Mouse (Mus musculus): Measurements from ENCODE around the gene Prss22.

The Prss22 gene

GRCm38 (mm10) chr17:23997901-23998300, at the start of gene Prss22:
Gene Prss22 (minus strand): TSS chr17:23998100.
- no peak for DNase-seq

- no peak for DNase-seq
Observed at GRCm38 (mm10) chr17:24046026-24046425, 48.1 kb upstream of the Prss22 start.

DNA sequence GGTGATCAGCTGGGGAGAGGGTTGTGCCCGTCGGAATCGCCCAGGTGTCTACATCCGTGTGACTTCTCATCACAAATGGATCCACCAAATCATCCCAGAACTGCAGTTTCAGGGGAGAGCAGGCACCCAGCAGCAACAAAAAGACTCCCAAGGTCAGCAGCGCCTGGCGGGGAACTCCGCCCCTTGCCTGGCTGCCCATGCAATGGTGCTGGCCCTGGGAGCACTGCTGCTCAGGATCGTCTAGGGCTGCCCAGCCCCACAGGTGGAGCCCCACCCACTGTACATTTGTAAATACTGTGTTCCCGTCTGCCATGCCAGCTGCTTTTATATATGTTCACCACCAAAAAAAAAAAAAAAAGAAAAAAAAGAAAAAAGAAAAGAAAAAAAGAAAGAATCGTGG, 47.7 kb upstream of the Prss22 start:
- DNase-seq = no peak

DNA sequence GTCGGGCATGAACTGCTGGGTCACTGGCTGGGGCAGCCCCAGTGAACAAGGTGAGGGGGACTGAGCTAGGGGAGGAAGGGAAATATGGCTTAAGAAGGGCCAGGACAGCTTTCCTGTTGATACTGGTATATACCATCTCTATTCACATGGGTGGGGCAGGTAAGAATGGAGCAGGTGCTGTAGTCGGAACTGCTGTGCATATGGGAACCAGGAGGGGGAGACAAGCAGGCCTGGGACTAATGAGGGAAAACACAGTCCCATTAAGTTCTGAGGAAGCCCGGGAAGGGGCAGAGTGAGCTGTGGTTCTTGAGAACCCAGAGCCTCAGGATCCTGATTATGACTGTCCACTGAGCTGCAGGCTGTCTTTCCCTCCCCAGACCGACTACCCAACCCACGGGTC, 46.6 kb upstream of the Prss22 start:
- DNase-seq = no peak

DNA sequence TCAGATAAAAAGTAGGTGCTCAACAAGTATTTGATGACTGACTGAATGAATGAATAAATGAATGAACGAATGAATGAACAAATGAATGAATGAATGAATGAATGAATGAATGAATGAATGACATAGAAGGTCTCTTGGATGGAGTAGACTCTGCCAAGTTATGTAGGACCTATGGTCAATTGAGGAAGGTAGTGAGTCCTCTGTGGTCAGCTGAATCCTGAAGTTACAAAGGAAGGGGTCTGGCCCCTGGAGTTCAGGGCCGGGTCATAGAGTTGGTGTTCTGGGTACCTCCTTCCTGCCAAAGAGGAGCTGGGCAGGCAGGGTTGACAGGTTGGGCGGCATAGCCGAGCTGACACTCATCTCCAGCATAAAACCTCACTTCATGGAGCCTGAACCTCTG, 39.9 kb upstream of the Prss22 start, which contains the start of gene Prss27:
TSS of gene Prss27 (plus strand) at position 301 of the 400 bp plus-strand sequence.
- no peak for DNase-seq

GRCm38 (mm10) chr17:24037360-24037759, 39.5 kb upstream of the Prss22 start:
- DNase-seq = peak in 1 of 2 experiments; percentile 28

DNA sequence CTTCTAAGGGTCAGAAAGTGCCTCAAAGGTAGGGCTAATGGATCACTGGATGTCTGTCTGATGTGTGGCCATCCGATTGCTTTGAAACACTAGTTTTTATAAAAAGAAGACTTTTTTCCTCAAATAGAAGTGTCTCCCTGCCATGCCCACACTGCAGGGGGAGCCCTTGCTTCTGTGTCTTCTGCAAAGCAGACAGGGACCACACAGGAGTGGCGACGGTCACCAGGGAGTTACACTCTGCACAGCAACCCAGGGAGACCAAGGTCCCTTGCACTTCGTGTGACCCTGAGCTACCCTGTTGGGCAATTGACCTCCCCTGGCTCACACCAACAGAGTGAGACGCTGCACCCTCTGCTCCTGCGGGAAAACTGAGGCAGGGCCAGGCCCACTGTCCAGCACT, 39.1 kb upstream of the Prss22 start:
- DNase-seq = peak in 1 of 2 experiments; percentile 38

GRCm38 (mm10) chr17:24035087-24035486, 37.2 kb upstream of the Prss22 start:
- no peak for DNase-seq

GRCm38 (mm10) chr17:24030551-24030950, 32.7 kb upstream of the Prss22 start:
- DNase-seq = no peak

DNA sequence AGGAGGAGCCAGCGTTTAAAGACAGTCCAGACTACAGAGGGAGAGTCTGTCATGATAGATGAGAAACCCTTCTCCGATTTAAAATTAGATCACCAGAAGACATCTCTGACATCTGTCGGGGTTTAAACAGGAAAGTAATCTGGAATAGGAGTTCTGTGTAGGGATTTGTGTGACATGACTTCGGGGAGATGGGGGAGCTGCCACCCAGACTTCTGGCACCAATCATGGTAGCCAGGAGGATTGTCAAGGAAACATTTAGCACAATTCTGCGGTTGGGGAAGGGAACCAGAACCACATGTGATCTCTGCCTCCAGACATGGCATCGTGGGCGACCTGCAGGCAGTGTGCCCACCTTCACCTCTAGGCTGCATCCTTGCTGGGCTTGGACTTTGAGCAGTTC, 31.6 kb upstream of the Prss22 start:
- DNase-seq = no peak

DNA sequence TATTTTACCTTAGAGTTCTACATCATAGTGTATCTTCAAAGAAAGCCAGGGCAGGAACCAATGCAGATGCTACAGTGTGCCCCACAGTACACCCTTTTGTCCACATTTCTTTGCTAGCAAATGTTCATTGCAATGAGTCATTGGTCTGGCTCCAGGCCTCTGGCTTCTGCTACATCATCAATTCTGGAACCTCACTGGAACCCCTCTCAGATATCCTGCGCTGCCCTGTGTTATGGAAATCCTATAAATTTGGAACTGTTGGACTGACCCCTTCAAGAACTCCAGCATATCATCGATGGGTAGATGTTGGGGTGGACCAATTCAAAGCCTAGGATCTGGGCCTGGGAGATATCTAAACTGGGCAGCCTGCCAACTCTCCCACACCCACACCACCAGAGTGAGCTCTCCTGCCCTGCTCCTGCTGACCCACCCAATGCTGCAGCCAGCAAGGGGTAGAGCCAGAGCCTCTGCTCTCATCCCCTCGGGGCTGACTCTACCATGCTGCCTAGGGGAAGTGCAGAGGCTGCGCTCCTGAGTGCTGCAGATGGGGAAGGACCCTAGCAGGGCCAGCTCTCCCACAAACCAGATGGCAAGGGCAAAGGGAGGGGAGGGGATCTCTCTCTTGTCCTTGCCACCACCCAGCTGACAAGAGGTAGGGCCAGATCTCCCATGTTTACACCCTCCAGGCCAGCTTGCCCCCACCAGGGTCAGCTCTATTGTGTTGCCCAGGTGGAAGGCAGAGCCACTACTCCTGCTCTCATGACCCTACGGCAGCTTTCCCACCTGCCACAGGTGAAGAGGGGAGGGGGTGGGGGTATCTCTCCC, 23.7 kb upstream of the Prss22 start:
- no peak for DNase-seq

- no peak for DNase-seq
Observed at GRCm38 (mm10) chr17:24020696-24021095, 22.8 kb upstream of the Prss22 start.

GRCm38 (mm10) chr17:24015727-24016126, 17.8 kb upstream of the Prss22 start:
- peak; percentile 16 to 67 for DNase-seq

- DNase-seq = no peak
Observed at GRCm38 (mm10) chr17:24014433-24014965, 16.6 kb upstream of the Prss22 start.

DNA sequence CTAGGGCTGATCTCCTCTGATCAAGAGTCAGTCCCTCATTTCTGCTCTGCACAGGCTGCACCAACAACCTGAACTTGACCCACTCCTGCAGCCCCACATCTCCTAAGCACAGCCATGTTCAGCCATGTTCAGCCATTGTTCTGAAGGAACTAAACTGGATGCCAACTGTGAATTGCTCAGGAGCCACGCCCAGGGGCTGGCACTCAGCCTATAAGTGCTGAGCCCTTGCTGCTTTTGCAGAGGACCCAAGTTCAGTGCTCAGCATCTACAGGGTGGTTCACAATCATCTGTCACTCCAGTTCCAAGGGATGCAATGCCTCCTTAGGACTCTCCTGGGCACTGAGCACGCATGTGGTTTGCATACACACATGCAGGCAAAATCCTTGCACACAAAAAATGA, 15.0 kb upstream of the Prss22 start:
- DNase-seq = no peak

- DNase-seq = peak in 1 of 2 experiments; percentile 45
Observed at GRCm38 (mm10) chr17:24009617-24010016, 11.7 kb upstream of the Prss22 start.

DNA sequence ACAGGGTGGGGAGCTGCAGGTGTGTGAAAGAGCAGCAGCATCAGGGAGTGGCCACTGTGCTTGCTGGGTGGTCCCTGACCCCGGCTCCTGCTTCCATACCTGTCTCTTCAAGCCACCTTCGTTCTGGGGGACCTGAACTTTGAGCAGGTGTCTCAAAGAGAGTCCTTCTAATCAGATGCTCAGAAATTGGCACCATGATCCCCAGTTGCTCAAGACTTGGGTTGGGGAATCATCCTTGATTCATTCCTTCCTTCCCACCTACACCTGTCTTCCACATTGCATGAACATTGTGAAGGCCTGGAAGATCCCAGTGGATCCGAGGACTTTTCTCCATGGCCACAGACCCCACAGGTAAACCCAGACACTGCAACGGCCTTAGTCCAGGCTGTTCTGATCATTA, 10.2 kb upstream of the Prss22 start:
- DNase-seq = no peak

DNA sequence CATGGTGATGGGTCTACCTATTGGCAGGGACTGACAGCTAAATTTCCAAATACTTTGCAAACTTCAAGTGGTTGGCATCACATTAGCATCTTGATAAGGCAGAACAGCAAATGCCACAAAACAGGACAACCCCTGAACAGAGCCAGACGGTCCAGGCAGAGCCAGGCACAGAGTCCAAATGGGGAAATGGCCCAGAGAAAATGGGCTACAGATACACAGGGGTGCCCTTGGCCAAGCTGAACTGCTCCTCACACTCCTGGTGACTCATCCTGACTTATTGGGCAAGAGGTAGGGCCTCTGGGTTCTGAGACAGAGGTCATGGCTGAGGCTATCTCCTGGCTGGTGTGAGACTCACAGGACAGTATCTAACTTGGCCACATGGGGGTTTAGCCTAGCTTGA, 9.5 kb upstream of the Prss22 start:
- no peak for DNase-seq

DNA sequence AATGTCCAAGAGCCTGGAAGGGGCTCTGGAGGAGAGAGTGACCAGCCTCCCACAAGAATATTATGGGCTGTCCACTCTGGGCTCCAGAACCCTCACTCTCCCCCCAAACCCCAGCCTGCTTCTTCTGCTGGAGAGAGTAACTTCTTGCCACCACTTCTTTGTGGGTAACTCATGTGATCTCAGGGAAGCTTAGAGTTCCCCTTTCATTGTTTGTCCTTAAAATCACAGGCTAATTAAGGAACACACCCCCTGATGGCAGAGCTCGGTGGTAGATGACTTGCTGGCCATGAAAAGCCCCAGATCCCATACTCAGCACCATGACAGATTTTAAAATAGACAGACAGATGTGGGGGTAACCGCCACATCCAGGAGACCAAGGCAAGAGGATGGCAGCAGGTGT, 9.0 kb upstream of the Prss22 start:
- no peak for DNase-seq

DNA sequence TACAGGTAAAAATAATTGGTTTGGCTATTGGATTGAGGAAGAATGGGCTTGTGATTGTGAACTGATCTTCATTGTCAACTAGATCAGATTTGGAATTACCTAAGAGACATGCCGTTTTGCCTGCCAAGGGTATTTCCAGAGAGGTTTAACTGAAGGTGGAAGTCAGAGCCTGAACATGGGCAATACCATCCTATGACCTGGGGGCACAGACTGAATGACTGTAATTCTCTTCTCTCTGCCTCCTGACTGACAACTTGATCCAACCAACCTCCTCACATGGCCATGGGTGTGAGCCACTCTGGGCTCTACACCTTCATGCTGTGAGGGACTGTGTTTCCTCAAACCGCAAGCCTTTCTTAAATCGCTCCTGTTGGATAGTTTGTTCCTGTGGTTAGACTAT, 7.1 kb upstream of the Prss22 start:
- DNase-seq = no peak

- DNase-seq = no peak
Observed at GRCm38 (mm10) chr17:24004071-24004665, 6.3 kb upstream of the Prss22 start.

DNA sequence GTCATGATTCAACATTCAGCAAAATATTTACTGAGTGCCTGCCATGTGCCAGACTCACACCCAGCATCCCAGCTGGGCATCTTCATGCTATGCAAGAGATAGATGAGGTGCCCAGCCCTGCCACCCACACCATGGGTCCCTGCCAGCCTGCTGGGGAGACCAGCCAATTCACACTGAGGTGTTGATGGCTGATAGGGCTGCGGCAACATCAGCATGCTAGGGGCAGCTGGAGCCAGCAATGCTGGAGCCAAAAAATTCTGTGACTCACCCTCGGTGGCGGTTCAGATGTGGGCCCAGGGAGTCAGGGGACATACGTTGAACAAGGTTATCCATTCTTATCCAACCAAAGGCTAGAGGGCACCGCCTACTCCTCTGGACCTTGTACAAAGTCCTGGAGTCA, 2.5 kb upstream of the Prss22 start:
- no peak for DNase-seq

DNA sequence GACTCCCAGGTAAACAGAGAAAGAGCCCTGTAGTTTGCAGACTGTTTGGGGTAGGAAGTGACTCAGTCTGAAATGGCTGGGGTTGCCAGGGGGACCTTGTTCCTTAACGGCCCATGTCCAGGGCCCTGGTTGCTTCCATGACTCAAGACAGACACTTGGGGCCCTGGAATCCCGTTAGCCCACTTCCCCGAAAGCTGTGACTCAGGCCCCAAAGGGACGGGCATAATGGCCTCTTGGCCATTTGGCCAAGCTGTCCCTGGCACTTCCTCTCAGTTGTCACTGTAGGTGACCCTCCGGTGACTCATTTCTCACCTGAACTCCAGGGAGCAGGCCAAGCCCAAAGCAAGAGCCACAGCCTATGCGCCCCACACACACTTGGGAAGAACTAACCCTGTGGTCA, 483 bp upstream of the Prss22 start:
- no peak for DNase-seq

DNA sequence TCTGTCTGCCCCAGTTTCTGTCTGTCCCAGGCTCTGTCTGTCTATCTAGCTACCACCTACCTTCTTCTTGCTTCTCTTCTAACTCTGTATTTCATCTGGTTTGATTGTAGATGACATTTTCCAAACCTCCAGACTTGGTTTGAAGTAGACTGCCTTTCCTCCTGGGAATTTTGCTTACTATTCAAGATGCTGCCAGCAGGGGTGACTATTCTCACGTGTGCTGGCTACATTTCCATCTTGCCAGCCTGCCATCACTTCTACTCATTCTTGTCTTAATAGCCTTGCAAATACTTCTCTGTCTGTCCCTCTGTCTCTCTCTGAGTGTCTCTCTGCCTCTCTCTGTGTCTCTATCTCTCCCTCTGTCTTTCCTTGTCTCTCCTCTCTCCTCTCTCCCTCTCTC, 2.5 kb downstream of the Prss22 start:
- DNase-seq = no peak

Measured in kidney, postnatal 36 days (tissue).